Comparison of ENCODE assay signal across 33 mouse cellular contexts in genomic region chr5:17934501-17934900, GRCm38 (mm10). TPM values are rescaled to one million over a fixed set of nuclear protein-coding genes. Genes with fewer than 3 reads are reported as not detected.
"Had no signal": no experiment of that assay in that cellular context is flagged by ENCODE, and none has a peak within 500 bp of the region (broad histone marks: within the 10 kb centered on the region; RNA-seq: fewer than 3 reads in every experiment).

No protein-coding gene starts in this region.

- H3K9ac ChIP-seq: heart, embryonic 13.5 days; heart, embryonic 15.5 days; hindbrain, embryonic 13.5 days; hindbrain, embryonic 15.5 days; limb, embryonic 12.5 days; liver, embryonic 13.5 days; liver, embryonic 15.5 days; liver, postnatal 0 days had no signal

- H3K27ac ChIP-seq: heart, embryonic 10.5 days; heart, embryonic 13.5 days; heart, embryonic 15.5 days; hindbrain, embryonic 13.5 days; hindbrain, embryonic 15.5 days; hindbrain, postnatal 0 days; layer of hippocampus, adult 2 months; left cerebral cortex, adult 2 months; limb, embryonic 10.5 days; limb, embryonic 12.5 days; liver, embryonic 13.5 days; liver, embryonic 15.5 days had no signal

- ATAC-seq: hindbrain, postnatal 0 days; intestine, embryonic 16.5 days; liver, postnatal 0 days had no signal

- H3K4me3 ChIP-seq: heart, embryonic 10.5 days; heart, embryonic 13.5 days; heart, embryonic 15.5 days; hindbrain, embryonic 13.5 days; hindbrain, embryonic 15.5 days; layer of hippocampus, adult 2 months; left cerebral cortex, adult 2 months; limb, embryonic 10.5 days; limb, embryonic 12.5 days; liver, embryonic 13.5 days; liver, embryonic 15.5 days had no signal

- H3K4me2 ChIP-seq: heart, embryonic 13.5 days; heart, embryonic 15.5 days; hindbrain, embryonic 13.5 days; hindbrain, embryonic 15.5 days; limb, embryonic 12.5 days; liver, embryonic 11.5 days; liver, embryonic 13.5 days; liver, embryonic 15.5 days had no signal

- DNase-seq: gastrocnemius, postnatal 10 days; gastrocnemius, postnatal 25 days; kidney, adult 11 months; kidney, adult 2 months; kidney, adult 9 months; kidney, postnatal 10 days; kidney, postnatal 25 days; kidney, postnatal 4 days; liver; liver, embryonic 13.5 days; liver, postnatal 0 days had no signal

- H3K36me3 ChIP-seq: heart, embryonic 10.5 days; heart, embryonic 13.5 days; heart, embryonic 15.5 days; hindbrain, embryonic 13.5 days; hindbrain, embryonic 15.5 days; limb, embryonic 10.5 days; limb, embryonic 12.5 days; liver, embryonic 13.5 days; liver, embryonic 15.5 days had no signal

- H3K9me3 ChIP-seq: heart, embryonic 10.5 days; heart, embryonic 13.5 days; heart, embryonic 15.5 days; hindbrain, embryonic 13.5 days; hindbrain, embryonic 15.5 days; limb, embryonic 10.5 days; limb, embryonic 12.5 days; liver, embryonic 13.5 days; liver, embryonic 15.5 days had no signal

- H3K27me3 ChIP-seq: heart, embryonic 13.5 days; heart, embryonic 15.5 days; hindbrain, embryonic 13.5 days; hindbrain, embryonic 15.5 days; limb, embryonic 12.5 days; liver, embryonic 13.5 days; liver, embryonic 15.5 days had no signal

- H3K4me1 ChIP-seq: heart, embryonic 10.5 days; heart, embryonic 13.5 days; heart, embryonic 15.5 days; hindbrain, embryonic 13.5 days; hindbrain, embryonic 15.5 days; limb, embryonic 10.5 days; limb, embryonic 12.5 days had no signal

RNA-seq across cellular contexts. Expression of gene Gnat3, which starts 27.8 kb away (rescaled TPM):
- total RNA-seq: hematopoietic stem cell, adult 5-6 weeks; hindbrain, postnatal 0 days; layer of hippocampus, adult 2 months; layer of hippocampus, postnatal 10 days; layer of hippocampus, postnatal 25 days; left cerebral cortex, adult 2 months; left cerebral cortex, postnatal 14 days; left cerebral cortex, postnatal 36 days had no signal
- polyA plus RNA-seq: frontal cortex, adult 2 months; heart, embryonic 10.5 days; heart, embryonic 13.5 days; heart, embryonic 15.5 days; hindbrain, embryonic 13.5 days; hindbrain, embryonic 15.5 days; hindbrain, postnatal 0 days; intestine, embryonic 14.5 days; intestine, embryonic 16.5 days; kidney, adult 2 months; kidney, embryonic 16.5 days; limb, embryonic 10.5 days; limb, embryonic 12.5 days; limb, embryonic 14.5 days; liver, embryonic 11.5 days; liver, embryonic 13.5 days; liver, embryonic 15.5 days; liver, postnatal 0 days had no signal
